Mouse (Mus musculus) stomach, postnatal 0 days (tissue): ENCODE measurements at regions not wholly inside any gene's neighbourhood (a gene's known extent, or its start where the extent isn't known, plus 50 kb on each side); places are given as distances from the start of the nearest gene placed in this dataset.

Experiments
- CTCF ChIP-seq: IDR thresholded peaks from 2 replicates; pipeline ENCODE4 v1.5.1; 2016; ENCODE audit warnings: antibody characterized with exemption, low read depth, mild to moderate bottlenecking, moderate library complexity
- EP300 ChIP-seq: optimal IDR thresholded peaks from 2 replicates; pipeline ENCODE3; 2016; ENCODE audit warnings: antibody characterized with exemption

DNA sequence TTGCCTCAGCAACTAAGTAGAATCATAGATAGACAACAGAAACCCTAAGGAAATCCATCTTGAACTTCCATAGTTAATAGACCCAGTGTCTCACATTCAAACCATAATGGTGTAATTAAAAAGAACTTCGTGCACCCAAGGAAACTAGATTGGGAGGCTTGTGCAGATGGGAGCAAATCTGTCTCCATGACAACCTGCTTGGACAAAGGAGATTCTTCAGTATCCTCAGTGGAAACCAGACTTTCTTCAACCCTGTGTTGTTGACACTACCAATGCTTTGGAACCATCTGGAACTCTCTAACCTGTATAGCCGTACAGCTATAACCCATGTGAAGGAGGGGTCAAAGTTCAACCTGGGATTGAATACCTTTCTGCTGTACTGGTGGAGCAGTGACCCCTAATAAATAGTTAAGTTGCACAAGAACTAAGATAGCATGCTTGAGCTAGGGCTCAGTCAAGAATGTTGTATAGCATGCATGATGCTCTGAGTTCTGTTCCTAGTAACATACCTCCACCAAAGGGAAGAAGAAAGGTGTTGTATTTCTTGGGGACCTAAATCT is 64.2 kb upstream of the Otud4 start:
- no peak for TF ChIP-seq CTCF
- no peak for TF ChIP-seq EP300
